Mouse (Mus musculus) liver, embryonic 14.5 days (tissue): ENCODE measurements at regions not wholly inside any gene's neighbourhood (a gene's known extent, or its start where the extent isn't known, plus 50 kb on each side); places are given as distances from the start of the nearest gene placed in this dataset.

ENCODE experiments used
- CTCF ChIP-seq: IDR thresholded peaks from 2 replicates; pipeline ENCODE4 v1.5.1; 2016; ENCODE audit warnings: antibody characterized with exemption, low read depth, control low read depth
- EP300 ChIP-seq: IDR thresholded peaks from 2 replicates; pipeline ENCODE4 v1.6.1; 2016; ENCODE audit warnings: antibody characterized with exemption, low read depth

GRCm38 (mm10) chr17:82900602-82901001, 314.5 kb upstream of the Pkdcc start:
- TF ChIP-seq CTCF = no peak
- no peak for TF ChIP-seq EP300
